Mouse (Mus musculus) midbrain, postnatal 0 days (tissue): ENCODE data around the gene Cmtm6. TPM values are rescaled to one million over a fixed set of nuclear protein-coding genes. Genes with fewer than 3 reads are reported as not detected.

Experiments used
- ATAC-seq: fragments of 200-750 bp; cut with Nextera tagmentation; 2 replicates; pipeline ENCODE4 v1.8.0; 2017; ENCODE audit warnings: moderate number of reproducible peaks, mild to moderate bottlenecking, moderate TSS enrichment, moderate library complexity; ENCODE audit not compliant: low FRiP score
- DNase-seq: peaks from one replicate; pipeline ENCODE4 v3.0.0-alpha.2; 2015; ENCODE audit warnings: low spot score
- H3K27ac ChIP-seq: fragments of 300-500 bp; sonication (generic); 2 replicates; pipeline ENCODE4 v1.5.1; 2014; ENCODE audit warnings: low read depth, mild to moderate bottlenecking, low read length, mixed read lengths
- H3K27me3 ChIP-seq: fragments of 300-500 bp; sonication (generic); 2 replicates; pipeline ENCODE4 v1.6.1; 2014; ENCODE audit warnings: low read length, control low read depth, mixed read lengths; ENCODE audit not compliant: insufficient read depth
- H3K36me3 ChIP-seq: fragments of 300-500 bp; sonication (generic); 2 replicates; pipeline ENCODE4 v1.6.1; 2014; ENCODE audit warnings: low read length, control low read depth, mixed read lengths; ENCODE audit not compliant: insufficient read depth
- H3K4me1 ChIP-seq: fragments of 300-500 bp; sonication (generic); 2 replicates; pipeline ENCODE4 v1.6.1; 2014; ENCODE audit warnings: mild to moderate bottlenecking, control low read depth, antibody characterized with exemption, low read length, mixed read lengths; ENCODE audit not compliant: insufficient read depth
- H3K4me2 ChIP-seq: fragments of 300-500 bp; sonication (generic); 2 replicates; pipeline ENCODE4 v1.6.1; 2014; ENCODE audit warnings: low read depth, mild to moderate bottlenecking, low read length, mixed read lengths; ENCODE audit not compliant: poor library complexity, severe bottlenecking
- H3K4me3 ChIP-seq: fragments of 300-500 bp; sonication (generic); 2 replicates; pipeline ENCODE4 v1.5.1; 2014; ENCODE audit warnings: low read depth, mild to moderate bottlenecking, low read length, moderate library complexity
- H3K9ac ChIP-seq: fragments of 300-500 bp; sonication (generic); replicated peaks from 2 replicates; pipeline ENCODE4 v1.6.1; 2014; ENCODE audit warnings: mild to moderate bottlenecking, low read length, moderate library complexity, mixed read lengths; ENCODE audit not compliant: poor library complexity, severe bottlenecking
- H3K9me3 ChIP-seq: fragments of 300-500 bp; sonication (generic); 2 replicates; pipeline ENCODE4 v1.6.1; 2016; ENCODE audit warnings: low read length, control low read depth
- CTCF ChIP-seq: IDR thresholded peaks from 2 replicates; pipeline ENCODE4 v1.5.1; 2016; ENCODE audit warnings: antibody characterized with exemption, mild to moderate bottlenecking
- WGBS: fragments of 180-500 bp; shearing (Covaris S2); extraction: QIAGEN DNeasy Blood & Tissue Kit; methylation state at CpG from one replicate; pipeline ENCODE4 v1.1.7; 2014; 5-methylcytosine and 5-hydroxymethylcytosine counted together
- polyA plus RNA-seq: library from polyadenylated mRNA; unstranded; fragments of >200 nt; fragmentation: Nextera tagmentation; extraction: Ambion mirVana; gene quantifications from 2 replicates; pipeline ENCODE4 v1.2.1, GENCODE M21; 2015
- total RNA-seq: library from RNA; depleted of rRNA; stranded (reverse); fragments of >200 nt; gene quantifications from 2 replicates; pipeline ENCODE4 v1.2.3, GENCODE M21; 2014; rRNA removed

The Cmtm6 gene
- total and polyA plus RNA-seq, 2 experiments from 2014 or later = 19.2 to 19.3 TPM

DNA sequence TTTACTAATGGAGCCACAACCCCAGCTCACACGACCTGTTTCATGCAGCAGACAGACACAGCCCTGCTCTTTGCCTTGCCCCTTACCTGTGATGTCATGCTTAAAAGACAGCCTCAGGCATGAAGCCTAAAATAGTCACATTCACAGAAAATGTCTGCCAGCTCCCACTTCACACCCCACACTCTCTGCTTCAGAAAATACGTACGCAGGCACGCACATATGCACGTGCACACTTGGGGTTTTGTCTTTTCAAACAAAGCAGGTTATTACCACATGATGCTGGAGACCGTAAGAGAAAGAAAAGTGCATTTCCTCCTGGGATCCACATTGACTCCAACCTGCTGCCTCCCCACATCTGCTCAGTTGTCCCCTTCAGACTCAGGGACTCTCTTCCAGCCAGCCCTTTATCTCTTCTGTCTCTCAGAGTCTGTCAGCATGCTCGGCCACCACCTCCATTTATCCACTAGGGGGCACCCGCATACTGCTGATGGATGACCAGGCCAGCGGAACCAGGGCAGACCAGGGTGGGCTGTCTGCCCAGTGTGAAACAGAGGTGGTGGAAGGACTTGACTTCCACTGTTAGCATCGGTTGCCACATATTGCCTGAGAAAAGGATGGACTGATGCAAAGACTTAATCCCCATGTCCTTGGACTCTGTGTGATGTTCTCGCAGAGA lies 66.6 kb downstream of the Cmtm6 start:
- H3K4me3 ChIP-seq = no peak overlapping the region
- no peaks in the 10 kb centered on the region for H3K27me3 ChIP-seq
- no peak overlapping the region for H3K27ac ChIP-seq
- TF ChIP-seq CTCF = peak; percentile 100
- no peaks in the 10 kb centered on the region for H3K36me3 ChIP-seq
- DNase-seq (peak; percentile 93), ATAC-seq (peak; percentile 74; the same call in 1 of the 2 replicates)
- H3K4me2 ChIP-seq = no peak overlapping the region
- 50% methylated on average over 11 of the region's 11 CpGs for WGBS
- no peaks in the 10 kb centered on the region for H3K4me1 ChIP-seq
- no peaks in the 10 kb centered on the region for H3K9me3 ChIP-seq
- H3K9ac ChIP-seq = no peak overlapping the region

DNA sequence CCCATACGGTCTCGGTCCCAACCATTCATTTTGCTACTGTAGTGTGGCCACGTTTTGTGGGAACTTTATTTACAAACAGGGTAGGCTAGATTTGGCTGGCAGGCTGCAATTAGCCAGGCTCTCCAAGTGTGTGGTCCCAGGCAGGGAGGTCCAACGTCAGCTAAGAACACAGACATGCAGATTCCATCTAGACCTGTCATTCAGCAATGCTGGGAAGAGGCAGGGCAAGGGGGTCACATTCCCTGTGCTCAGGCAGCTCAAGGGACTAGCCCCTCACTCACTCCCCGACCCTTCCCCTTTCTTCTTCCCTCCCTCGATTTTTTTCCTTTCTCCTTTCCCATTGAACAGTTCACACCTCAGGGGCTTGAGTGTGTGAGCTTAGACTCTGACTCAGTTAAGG lies 67.9 kb downstream of the Cmtm6 start:
- 55% methylated on average over 6 of the region's 6 CpGs for WGBS
- no peak for ATAC-seq
- no peak overlapping the region for H3K4me2 ChIP-seq
- H3K9me3 ChIP-seq = no peaks in the 10 kb centered on the region
- no peak overlapping the region for H3K27ac ChIP-seq
- TF ChIP-seq CTCF = no peak
- no peak overlapping the region for H3K4me3 ChIP-seq
- no peak for DNase-seq
- no peaks in the 10 kb centered on the region for H3K36me3 ChIP-seq
- H3K9ac ChIP-seq = no peak overlapping the region
- no peaks in the 10 kb centered on the region for H3K4me1 ChIP-seq
- H3K27me3 ChIP-seq = no peaks in the 10 kb centered on the region

Other genes with a start within 250 kb of the Cmtm6 start
- gene Ccr4, start 226.2 kb upstream of the Cmtm6 start, total RNA-seq = not detected in 2 replicates
- gene Ccr4, start 226.2 kb upstream of the Cmtm6 start, polyA plus RNA-seq = not detected in 2 replicates
- gene C130032M10Rik, start 215.4 kb upstream of the Cmtm6 start, total RNA-seq = not detected in 2 replicates
- gene C130032M10Rik, start 215.4 kb upstream of the Cmtm6 start, polyA plus RNA-seq = not detected in 2 replicates
- gene Trim71, start 166.7 kb upstream of the Cmtm6 start, total RNA-seq = 0.14 and 0.27 TPM in 2 replicates
- 0.14 and 0.15 TPM in 2 replicates for gene Trim71, start 166.7 kb upstream of the Cmtm6 start, polyA plus RNA-seq
- gene Cnot10, start 90.9 kb upstream of the Cmtm6 start, total RNA-seq = 34.7 and 43.2 TPM in 2 replicates
- gene Cnot10, start 90.9 kb upstream of the Cmtm6 start, polyA plus RNA-seq = 47.2 and 50.1 TPM in 2 replicates
- gene Dync1li1, start 42.3 kb upstream of the Cmtm6 start, total RNA-seq = 124 and 131 TPM in 2 replicates
- 148 and 160 TPM in 2 replicates for gene Dync1li1, start 42.3 kb upstream of the Cmtm6 start, polyA plus RNA-seq
- gene Cmtm7, start 50.7 kb downstream of the Cmtm6 start, total RNA-seq = 13.7 and 15.6 TPM in 2 replicates
- gene Cmtm7, start 50.7 kb downstream of the Cmtm6 start, polyA plus RNA-seq = 8.0 and 9.1 TPM in 2 replicates
- 1.1 and 4.2 TPM in 2 replicates for gene Cmtm8, start 113.0 kb downstream of the Cmtm6 start, total RNA-seq
- gene Cmtm8, start 113.0 kb downstream of the Cmtm6 start, polyA plus RNA-seq = 4.1 and 6.4 TPM in 2 replicates
- gene Gpd1l, start 202.9 kb downstream of the Cmtm6 start, total RNA-seq = 72.1 and 77.7 TPM in 2 replicates
- gene Gpd1l, start 202.9 kb downstream of the Cmtm6 start, polyA plus RNA-seq = 39.2 and 39.3 TPM in 2 replicates
- gene Osbpl10, start 247.5 kb downstream of the Cmtm6 start, total RNA-seq = 22.5 and 23.5 TPM in 2 replicates
- 3.0 and 3.2 TPM in 2 replicates for gene Osbpl10, start 247.5 kb downstream of the Cmtm6 start, polyA plus RNA-seq